13 mouse cellular contexts compared by ENCODE assay signal in genomic region chr2:90532095-90532494, GRCm38 (mm10). TPM values are rescaled to one million over a fixed set of nuclear protein-coding genes. Genes with fewer than 3 reads are reported as not detected.
DNase-seq lines count a peak whose midpoint lies in the region; ATAC-seq and TF ChIP-seq lines count a peak whose summit lies in the region.
"Had no signal": no experiment of that assay in that cellular context is flagged by ENCODE, and none has a peak within 500 bp of the region (broad histone marks: within the 10 kb centered on the region; RNA-seq: fewer than 3 reads in every experiment).

No protein-coding gene starts in this region.

- H3K4me1 ChIP-seq in CH12.LX (ENCODE audit: control insufficient read depth in 1 of 2, insufficient read depth in 2 of 2) = peaks cover 19 to 84% of the 10 kb centered on the region in 2 experiments

- H3K79me2 ChIP-seq in CH12.LX (replicated peaks; ENCODE audit: control insufficient read depth, extremely low read depth, insufficient read depth, poor library complexity, severe bottlenecking) = peaks cover 11% of the 10 kb centered on the region

- no peak overlapping the region for H3K4me2 ChIP-seq in CH12.LX (ENCODE audit: insufficient read depth, low read depth, poor library complexity, severe bottlenecking)

- TF ChIP-seq POLR2A in CH12.LX (IDR thresholded peaks at IDR 0.05; ENCODE audit: low read depth, low read length) = no peak

- no peak for TF ChIP-seq RAD21 in CH12.LX (IDR thresholded peaks at IDR 0.05; ENCODE audit: low read depth, low read length)

- dilution Hi-C loops in CH12.LX (cut with MboI; ENCODE audit: extremely low pct_ligation_motif_present, extremely low pct_unique_long_range_greater_than_20kb, low sequenced_read_pairs) = no loop called here

- H3K9me3 ChIP-seq in CH12.LX (replicated peaks; ENCODE audit: low read length) = peaks cover 4% of the 10 kb centered on the region

- TF ChIP-seq CTCF in layer of hippocampus, adult 2 months (conservative IDR thresholded peaks at IDR 0.05) = no peak
- no peak for TF ChIP-seq CTCF in CH12.LX (conservative IDR thresholded peaks at IDR 0.05 in 1 of 2, IDR thresholded peaks at IDR 0.05 in 1 of 2; ENCODE audit: low read depth in 2 of 2, low read length in 2 of 2)

- in situ Hi-C loops in CH12.LX (cut with MboI; ENCODE audit: low pct_ligation_motif_present, low pct_unique_long_range_greater_than_20kb, low sequenced_read_pairs) = no loop called here

- no peak overlapping the region for H3K9ac ChIP-seq in CH12.LX (ENCODE audit: insufficient read depth, low read depth)

- H3K36me3 ChIP-seq in CH12.LX (replicated peaks in 1 of 2; ENCODE audit: control insufficient read depth in 1 of 2, insufficient read depth in 1 of 2, low read length in 1 of 2) = no peaks in the 10 kb centered on the region

- H3K4me3 ChIP-seq in layer of hippocampus, adult 2 months = no peak overlapping the region
- no peak overlapping the region for H3K4me3 ChIP-seq in CH12.LX (replicated peaks in 1 of 3; ENCODE audit: low read depth in 2 of 3, low read length in 2 of 3, poor library complexity in 1 of 3)

- H3K27me3 ChIP-seq in CH12.LX (replicated peaks) = no peaks in the 10 kb centered on the region

- 0 out of 2 replicates have a peak overlapping the region, but pooled peaks have one; percentile 8 for H3K27ac ChIP-seq in layer of hippocampus, adult 2 months
- no peak overlapping the region for H3K27ac ChIP-seq in CH12.LX (ENCODE audit: insufficient read depth, low read depth)

- TF ChIP-seq EP300 in CH12.LX (IDR thresholded peaks at IDR 0.05; ENCODE audit: low read length) = no peak

- ATAC-seq in CD4-positive, CD25-positive, alpha-beta regulatory T cell, adult 4 months = no peak
- ATAC-seq: forebrain, embryonic 14.5 days had no signal

- no peak for DNase-seq in layer of hippocampus, adult 2 months (ENCODE audit: low spot score in 2 of 2)
- no peak for DNase-seq in layer of hippocampus, postnatal 25 days (ENCODE audit: extremely low spot score in 1 of 2, low spot score in 1 of 2)
- DNase-seq in CH12.LX (ENCODE audit: extremely low read depth) = peak; percentile 45
- peak; percentile 55 for DNase-seq in gastrocnemius, postnatal 25 days
- peak; percentile 55 for DNase-seq in lung, postnatal 25 days (ENCODE audit: low spot score)
- no peak for DNase-seq in right cerebral cortex, postnatal 4 days
- DNase-seq in adrenal gland, postnatal 36 days = no peak
- DNase-seq: cerebellum, adult 11 months; kidney, adult 9 months; liver; right cerebral cortex, postnatal 14 days had no signal

TF ChIP-seq in CH12.LX, 34 proteins besides CTCF, POLR2A, EP300 and RAD21:
- TF ChIP-seq MEF2A (IDR thresholded peaks at IDR 0.05; ENCODE audit: borderline replicate concordance, low read depth, low read length) (no peak), HCFC1 (IDR thresholded peaks at IDR 0.05; ENCODE audit: low read depth, low read length) (no peak), ZNF384 (IDR thresholded peaks at IDR 0.05; ENCODE audit: low read depth, low read length) (peak; percentile 72), UBTF (IDR thresholded peaks at IDR 0.05; ENCODE audit: low read depth, low read length) (no peak), JUN (IDR thresholded peaks at IDR 0.05; ENCODE audit: insufficient read depth, low read depth, low read length) (no peak)

RNA-seq across cellular contexts. Expression of gene Ptprj, which starts 48.4 kb away (rescaled TPM):
- total RNA-seq in layer of hippocampus, adult 2 months (2021) = 100 to 1,000 TPM; 128 to 130 TPM
- total RNA-seq in layer of hippocampus, postnatal 25 days (2021) = 100 to 1,000 TPM; 118 to 129 TPM
- total RNA-seq in CH12.LX (2012; rRNA removed) (7.3 and 9.7 TPM in 2 replicates), CH12.LX (2014; rRNA removed) (6.8 and 6.9 TPM in 2 replicates)
- polyA plus RNA-seq in CH12.LX (2012; ENCODE audit: insufficient read length, low read depth) = 7.3 and 8.9 TPM in 2 replicates
- total RNA-seq in gastrocnemius, postnatal 25 days (2021) = 1 to 10 TPM; 3.7 to 4.1 TPM
- 1 to 10 TPM; 5.2 to 7.0 TPM for polyA plus RNA-seq in CD4-positive, CD25-positive, alpha-beta regulatory T cell, adult 4 months (2017; shearing (Covaris generic))
- 10 to 100 TPM; 16.4 to 22.0 TPM for total RNA-seq in adrenal gland, postnatal 36 days (2021)

Comparison
In these comparisons a context has a peak if more than half of its experiments do, and no peak if none do; other contexts are left out.
1. DNase-seq: peak in CH12.LX (single experiment), gastrocnemius, postnatal 25 days (single experiment) and lung, postnatal 25 days (single experiment); none in layer of hippocampus, adult 2 months (0 of 2), layer of hippocampus, postnatal 25 days (0 of 2), right cerebral cortex, postnatal 4 days (single experiment) and adrenal gland, postnatal 36 days (0 of 2).
2. RNA of gene Ptprj, which starts 48.4 kb away (total RNA-seq): 128 to 130 TPM in layer of hippocampus, adult 2 months and 118 to 129 TPM in layer of hippocampus, postnatal 25 days; 16.4 to 22.0 TPM in adrenal gland, postnatal 36 days, 6.8 to 9.7 TPM in CH12.LX and 3.7 to 4.1 TPM in gastrocnemius, postnatal 25 days; every median in the first group is over 4 times any median in the second.